Mouse (Mus musculus): ENCODE measurements around the gene Ing4. TPM values are rescaled to one million over a fixed set of nuclear protein-coding genes. Genes with fewer than 3 reads are reported as not detected.
"Not testable (repeated sequence)": the region's sequence is repeated elsewhere in the genome, so short reads cannot be mapped to it uniquely, and the experiment has no call there.

Ing4 gene
- polyA plus RNA-seq, 1 experiment from 2014 or later, result 132 TPM

GRCm38 (mm10) chr6:125030532-125030931 lies 9.0 kb upstream of the Ing4 start:
- peak; percentile 58 for DNase-seq
- H3K4me3 ChIP-seq (replicated peaks; ENCODE audit: low read depth, low read length); H3K27ac ChIP-seq (replicated peaks; ENCODE audit: low read depth, low read length); H3K4me2 ChIP-seq (ENCODE audit: low read length); H3K9me3 ChIP-seq (ENCODE audit: control insufficient read depth, low read length); H3K9ac ChIP-seq (replicated peaks; ENCODE audit: low read length); ATAC-seq (ENCODE audit: low FRiP score, low TSS enrichment); H3K27me3 ChIP-seq (ENCODE audit: control insufficient read depth, insufficient read depth, low read length); H3K4me1 ChIP-seq (ENCODE audit: control insufficient read depth, insufficient read depth, low read length): not testable (repeated sequence)
- WGBS, result 20% methylated on average over 6 of the region's 9 CpGs
- H3K36me3 ChIP-seq (ENCODE audit: control insufficient read depth, insufficient read depth, low read length), result peaks cover 75% of the 10 kb centered on the region

GRCm38 (mm10) chr6:125031604-125032003 lies 8.0 kb upstream of the Ing4 start:
- H3K9me3 ChIP-seq (ENCODE audit: control insufficient read depth, low read length), result no peaks in the 10 kb centered on the region
- H3K4me1 ChIP-seq (ENCODE audit: control insufficient read depth, insufficient read depth, low read length), result no peaks in the 10 kb centered on the region
- peaks cover 76% of the 10 kb centered on the region for H3K36me3 ChIP-seq (ENCODE audit: control insufficient read depth, insufficient read depth, low read length)
- DNase-seq (no peak), ATAC-seq (ENCODE audit: low FRiP score, low TSS enrichment) (no peak)
- no peak overlapping the region for H3K9ac ChIP-seq (replicated peaks; ENCODE audit: low read length)
- H3K4me3 ChIP-seq (replicated peaks; ENCODE audit: low read depth, low read length), result no peak overlapping the region
- H3K4me2 ChIP-seq (ENCODE audit: low read length), result no peak overlapping the region
- H3K27me3 ChIP-seq (ENCODE audit: control insufficient read depth, insufficient read depth, low read length), result no peaks in the 10 kb centered on the region
- H3K27ac ChIP-seq (replicated peaks; ENCODE audit: low read depth, low read length), result no peak overlapping the region
- 95% methylated on average over 16 of the region's 16 CpGs for WGBS

GRCm38 (mm10) chr6:125038666-125039065 lies 894 bp upstream of the Ing4 start:
- Histone ChIP-seq H3K9me3 (ENCODE audit: control insufficient read depth, low read length) (no peaks in the 10 kb centered on the region), H3K27ac (replicated peaks; ENCODE audit: low read depth, low read length) (no peak overlapping the region), H3K36me3 (ENCODE audit: control insufficient read depth, insufficient read depth, low read length) (peaks cover 48% of the 10 kb centered on the region), H3K9ac (replicated peaks; ENCODE audit: low read length) (no peak overlapping the region), H3K27me3 (ENCODE audit: control insufficient read depth, insufficient read depth, low read length) (no peaks in the 10 kb centered on the region), H3K4me2 (ENCODE audit: low read length) (peak overlapping the region; percentile 49), H3K4me3 (replicated peaks; ENCODE audit: low read depth, low read length) (no peak overlapping the region), H3K4me1 (ENCODE audit: control insufficient read depth, insufficient read depth, low read length) (peaks cover 8% of the 10 kb centered on the region; the same call in 1 of the 2 replicates)
- 94% methylated on average over 4 of the region's 4 CpGs for WGBS
- ATAC-seq (ENCODE audit: low FRiP score, low TSS enrichment) (no peak), DNase-seq (no peak)

GRCm38 (mm10) chr6:125039131-125039530 lies 429 bp upstream of the Ing4 start:
- H3K4me1 ChIP-seq (ENCODE audit: control insufficient read depth, insufficient read depth, low read length), result peaks cover 8% of the 10 kb centered on the region; the same call in 1 of the 2 replicates
- ATAC-seq (ENCODE audit: low FRiP score, low TSS enrichment), result peak; percentile 26
- no peaks in the 10 kb centered on the region for H3K27me3 ChIP-seq (ENCODE audit: control insufficient read depth, insufficient read depth, low read length)
- H3K27ac ChIP-seq (replicated peaks; ENCODE audit: low read depth, low read length), result 0 out of 2 replicates have a peak overlapping the region, but pooled peaks have one; percentile 6
- peaks cover 48% of the 10 kb centered on the region for H3K36me3 ChIP-seq (ENCODE audit: control insufficient read depth, insufficient read depth, low read length)
- WGBS, result 6% methylated on average over 8 of the region's 8 CpGs
- no peak for DNase-seq
- peak overlapping the region; percentile 49 for H3K4me2 ChIP-seq (ENCODE audit: low read length)
- peak overlapping the region; percentile 65 for H3K4me3 ChIP-seq (replicated peaks; ENCODE audit: low read depth, low read length)
- no peaks in the 10 kb centered on the region for H3K9me3 ChIP-seq (ENCODE audit: control insufficient read depth, low read length)
- H3K9ac ChIP-seq (replicated peaks; ENCODE audit: low read length), result no peak overlapping the region

GRCm38 (mm10) chr6:125040221-125040620 lies 661 bp downstream of the Ing4 start:
- no peak for DNase-seq
- no peaks in the 10 kb centered on the region for H3K27me3 ChIP-seq (ENCODE audit: control insufficient read depth, insufficient read depth, low read length)
- H3K9ac ChIP-seq (replicated peaks; ENCODE audit: low read length), result peak overlapping the region; percentile 71
- H3K36me3 ChIP-seq (ENCODE audit: control insufficient read depth, insufficient read depth, low read length), result peaks cover 48% of the 10 kb centered on the region
- no peak for ATAC-seq (ENCODE audit: low FRiP score, low TSS enrichment)
- WGBS, result 19% methylated on average over 7 of the region's 7 CpGs
- H3K4me2 ChIP-seq (ENCODE audit: low read length), result peak overlapping the region; percentile 82
- no peaks in the 10 kb centered on the region for H3K9me3 ChIP-seq (ENCODE audit: control insufficient read depth, low read length)
- H3K27ac ChIP-seq (replicated peaks; ENCODE audit: low read depth, low read length), result peak overlapping the region; percentile 72
- H3K4me1 ChIP-seq (ENCODE audit: control insufficient read depth, insufficient read depth, low read length), result peaks cover 8% of the 10 kb centered on the region; the same call in 1 of the 2 replicates
- peak overlapping the region; percentile 65 for H3K4me3 ChIP-seq (replicated peaks; ENCODE audit: low read depth, low read length)

GRCm38 (mm10) chr6:125041047-125041446 lies 1.5 kb downstream of the Ing4 start:
- WGBS, result 90% methylated on average over 7 of the region's 7 CpGs

GRCm38 (mm10) chr6:125042081-125042480 lies 2.5 kb downstream of the Ing4 start:
- no peak overlapping the region for H3K4me3 ChIP-seq (replicated peaks; ENCODE audit: low read depth, low read length)
- no peak overlapping the region for H3K9ac ChIP-seq (replicated peaks; ENCODE audit: low read length)
- no peak overlapping the region for H3K4me2 ChIP-seq (ENCODE audit: low read length)
- peaks cover 8% of the 10 kb centered on the region; the same call in 1 of the 2 replicates for H3K4me1 ChIP-seq (ENCODE audit: control insufficient read depth, insufficient read depth, low read length)
- H3K36me3 ChIP-seq (ENCODE audit: control insufficient read depth, insufficient read depth, low read length), result peaks cover 47% of the 10 kb centered on the region
- H3K9me3 ChIP-seq (ENCODE audit: control insufficient read depth, low read length), result no peaks in the 10 kb centered on the region
- H3K27ac ChIP-seq (replicated peaks; ENCODE audit: low read depth, low read length), result no peak overlapping the region
- 96% methylated on average over 7 of the region's 7 CpGs for WGBS
- DNase-seq, result no peak
- no peaks in the 10 kb centered on the region for H3K27me3 ChIP-seq (ENCODE audit: control insufficient read depth, insufficient read depth, low read length)
- ATAC-seq (ENCODE audit: low FRiP score, low TSS enrichment), result no peak

More at GRCm38 (mm10) chr6:125041047-125041446, 1.5 kb downstream of the Ing4 start:
- Histone ChIP-seq H3K36me3 (ENCODE audit: control insufficient read depth, insufficient read depth, low read length) (peaks cover 46% of the 10 kb centered on the region), H3K9ac (replicated peaks; ENCODE audit: low read length) (no peak overlapping the region), H3K4me3 (replicated peaks; ENCODE audit: low read depth, low read length) (no peak overlapping the region), H3K9me3 (ENCODE audit: control insufficient read depth, low read length) (no peaks in the 10 kb centered on the region), H3K4me1 (ENCODE audit: control insufficient read depth, insufficient read depth, low read length) (peaks cover 8% of the 10 kb centered on the region; the same call in 1 of the 2 replicates), H3K4me2 (ENCODE audit: low read length) (peak overlapping the region; percentile 82), H3K27ac (replicated peaks; ENCODE audit: low read depth, low read length) (no peak overlapping the region), H3K27me3 (ENCODE audit: control insufficient read depth, insufficient read depth, low read length) (no peaks in the 10 kb centered on the region)
- DNase-seq, result no peak
- no peak for ATAC-seq (ENCODE audit: low FRiP score, low TSS enrichment)

- Histone ChIP-seq H3K4me2 (ENCODE audit: low read length) (no peak overlapping the region), H3K9ac (replicated peaks; ENCODE audit: low read length) (no peak overlapping the region), H3K27me3 (ENCODE audit: control insufficient read depth, insufficient read depth, low read length) (no peaks in the 10 kb centered on the region), H3K27ac (replicated peaks; ENCODE audit: low read depth, low read length) (no peak overlapping the region), H3K4me3 (replicated peaks; ENCODE audit: low read depth, low read length) (no peak overlapping the region), H3K4me1 (ENCODE audit: control insufficient read depth, insufficient read depth, low read length) (no peaks in the 10 kb centered on the region), H3K36me3 (ENCODE audit: control insufficient read depth, insufficient read depth, low read length) (peaks cover 82% of the 10 kb centered on the region), H3K9me3 (ENCODE audit: control insufficient read depth, low read length) (no peaks in the 10 kb centered on the region)
- peak; percentile 53 for ATAC-seq (ENCODE audit: low FRiP score, low TSS enrichment)
- 37% methylated on average over 5 of the region's 5 CpGs for WGBS
- peak; percentile 90 for DNase-seq
Measured at GRCm38 (mm10) chr6:125046691-125047090, 7.1 kb downstream of the Ing4 start.

GRCm38 (mm10) chr6:125049678-125050077 lies 10.1 kb downstream of the Ing4 start, which contains the start of gene Acrbp:
Gene Acrbp, plus strand, starts transcription at chr6:125049689.
- 38% methylated on average over 20 of the region's 20 CpGs for WGBS
- no peak within 1 kb of the TSS for H3K4me2 ChIP-seq (ENCODE audit: low read length)
- H3K9me3 ChIP-seq (ENCODE audit: control insufficient read depth, low read length), result no peaks in the 10 kb centered on the region
- no peak within 1 kb of the TSS for H3K27ac ChIP-seq (replicated peaks; ENCODE audit: low read depth, low read length)
- no peak within 1 kb of the TSS for H3K9ac ChIP-seq (replicated peaks; ENCODE audit: low read length)
- ATAC-seq (ENCODE audit: low FRiP score, low TSS enrichment), result no peak
- no peak for DNase-seq
- H3K4me3 ChIP-seq (replicated peaks; ENCODE audit: low read depth, low read length), result no peak within 1 kb of the TSS
- H3K36me3 ChIP-seq (ENCODE audit: control insufficient read depth, insufficient read depth, low read length), result peaks cover 94% of the 10 kb centered on the region
- no peaks in the 10 kb centered on the region for H3K27me3 ChIP-seq (ENCODE audit: control insufficient read depth, insufficient read depth, low read length)
- H3K4me1 ChIP-seq (ENCODE audit: control insufficient read depth, insufficient read depth, low read length), result no peaks in the 10 kb centered on the region

Measured in midbrain, embryonic 14.5 days (tissue).